Mouse (Mus musculus) liver, embryonic 16.5 days (tissue): Measurements from ENCODE around the gene Ank2. TPM values are rescaled to one million over a fixed set of nuclear protein-coding genes. Genes with fewer than 3 reads are reported as not detected.

Experiments used
- ATAC-seq: fragments of 200-750 bp; cut with Nextera tagmentation; 2 replicates; pipeline ENCODE4 v1.8.0; 2017; ENCODE audit warnings: low read depth, mild to moderate bottlenecking, moderate number of reproducible peaks, moderate library complexity
- H3K27ac ChIP-seq: fragments of 300-500 bp; sonication (generic); 2 replicates; pipeline ENCODE4 v1.5.1; 2014; ENCODE audit warnings: mild to moderate bottlenecking, low read length
- H3K27me3 ChIP-seq: fragments of 300-500 bp; sonication (generic); 2 replicates; pipeline ENCODE4 v1.6.1; 2014; ENCODE audit warnings: low read depth, low read length, mixed read lengths; ENCODE audit not compliant: control insufficient read depth, insufficient read depth
- H3K36me3 ChIP-seq: fragments of 300-500 bp; sonication (generic); 2 replicates; pipeline ENCODE4 v1.6.1; 2014; ENCODE audit warnings: mild to moderate bottlenecking; ENCODE audit not compliant: control insufficient read depth, insufficient read depth
- H3K4me1 ChIP-seq: fragments of 300-500 bp; sonication (generic); 2 replicates; pipeline ENCODE4 v1.6.1; 2014; ENCODE audit warnings: low read depth, low read length, mixed read lengths; ENCODE audit not compliant: control insufficient read depth
- H3K4me2 ChIP-seq: fragments of 300-500 bp; sonication (generic); 2 replicates; pipeline ENCODE4 v1.6.1; 2014; ENCODE audit warnings: low read depth, low read length, mixed read lengths
- H3K4me3 ChIP-seq: fragments of 300-500 bp; sonication (generic); 2 replicates; pipeline ENCODE4 v1.5.1; 2014; ENCODE audit warnings: low read depth, mild to moderate bottlenecking, low read length
- H3K9ac ChIP-seq: fragments of 300-500 bp; sonication (generic); 2 replicates; pipeline ENCODE4 v1.6.1; 2014; ENCODE audit warnings: low read depth, low read length
- H3K9me3 ChIP-seq: fragments of 300-500 bp; sonication (generic); replicated peaks from 2 replicates; pipeline ENCODE4 v1.6.1; 2016; ENCODE audit warnings: low read length; ENCODE audit not compliant: control insufficient read depth
- WGBS: fragments of 180-500 bp; shearing (Covaris S2); extraction: QIAGEN DNeasy Blood & Tissue Kit; methylation state at CpG from one replicate; pipeline ENCODE4 v1.1.7; 2014; ENCODE audit not compliant: insufficient replicate concordance; 5-methylcytosine and 5-hydroxymethylcytosine counted together
- polyA plus RNA-seq: library from polyadenylated mRNA; unstranded; fragments of >200 nt; fragmentation: Nextera tagmentation; extraction: Ambion mirVana; gene quantifications from 2 replicates; pipeline ENCODE4 v1.2.1, GENCODE M21; 2015

Ank2 gene
- polyA plus RNA-seq, 1 experiment from 2014 or later = 10.4 TPM

GRCm38 (mm10) chr3:127362611-127363393 is 136.3 kb downstream of the Ank2 start:
- H3K4me3 ChIP-seq = no peak overlapping the region
- H3K36me3 ChIP-seq = no peaks in the 10 kb centered on the region
- 66% methylated on average over 9 of the region's 9 CpGs for WGBS
- H3K9me3 ChIP-seq = no peaks in the 10 kb centered on the region
- no peaks in the 10 kb centered on the region for H3K27me3 ChIP-seq
- H3K4me1 ChIP-seq = no peaks in the 10 kb centered on the region
- no peak overlapping the region for H3K27ac ChIP-seq
- H3K4me2 ChIP-seq = no peak overlapping the region
- no peak for ATAC-seq
- no peak overlapping the region for H3K9ac ChIP-seq

GRCm38 (mm10) chr3:127361846-127362245 is 137.3 kb downstream of the Ank2 start:
- no peak for ATAC-seq
- Histone ChIP-seq H3K4me2 (no peak overlapping the region), H3K9me3 (no peaks in the 10 kb centered on the region), H3K9ac (no peak overlapping the region), H3K4me1 (no peaks in the 10 kb centered on the region), H3K27ac (no peak overlapping the region), H3K36me3 (no peaks in the 10 kb centered on the region), H3K27me3 (no peaks in the 10 kb centered on the region), H3K4me3 (no peak overlapping the region)
- 61% methylated on average over 8 of the region's 8 CpGs for WGBS

GRCm38 (mm10) chr3:127361384-127361783 is 137.8 kb downstream of the Ank2 start:
- Histone ChIP-seq H3K27ac (no peak overlapping the region), H3K36me3 (no peaks in the 10 kb centered on the region), H3K27me3 (no peaks in the 10 kb centered on the region), H3K9me3 (no peaks in the 10 kb centered on the region), H3K4me2 (no peak overlapping the region), H3K4me1 (no peaks in the 10 kb centered on the region), H3K4me3 (no peak overlapping the region), H3K9ac (no peak overlapping the region)
- 58% methylated on average over 5 of the region's 5 CpGs for WGBS
- ATAC-seq = no peak

GRCm38 (mm10) chr3:127355252-127355651 is 143.9 kb downstream of the Ank2 start:
- Histone ChIP-seq H3K27ac (no peak overlapping the region), H3K36me3 (no peaks in the 10 kb centered on the region), H3K9ac (no peak overlapping the region), H3K27me3 (no peaks in the 10 kb centered on the region), H3K4me3 (no peak overlapping the region), H3K9me3 (no peaks in the 10 kb centered on the region), H3K4me1 (no peaks in the 10 kb centered on the region), H3K4me2 (no peak overlapping the region)
- ATAC-seq = peak; percentile 55
- 15% methylated on average over 5 of the region's 5 CpGs for WGBS

GRCm38 (mm10) chr3:127350602-127351362 is 148.4 kb downstream of the Ank2 start:
- no peaks in the 10 kb centered on the region for H3K9me3 ChIP-seq
- WGBS = 72% methylated on average over 9 of the region's 9 CpGs
- H3K36me3 ChIP-seq = no peaks in the 10 kb centered on the region

GRCm38 (mm10) chr3:127348926-127349325 is 150.2 kb downstream of the Ank2 start:
- no peak for ATAC-seq
- H3K4me1 ChIP-seq = no peaks in the 10 kb centered on the region
- 54% methylated on average over 7 of the region's 7 CpGs for WGBS
- H3K27me3 ChIP-seq = no peaks in the 10 kb centered on the region
- no peak overlapping the region for H3K4me3 ChIP-seq
- no peak overlapping the region for H3K27ac ChIP-seq
- no peaks in the 10 kb centered on the region for H3K36me3 ChIP-seq
- H3K9ac ChIP-seq = no peak overlapping the region
- H3K4me2 ChIP-seq = no peak overlapping the region
- H3K9me3 ChIP-seq = no peaks in the 10 kb centered on the region

More at GRCm38 (mm10) chr3:127350602-127351362, 148.4 kb downstream of the Ank2 start:
- Histone ChIP-seq H3K4me1 (no peaks in the 10 kb centered on the region), H3K4me2 (no peak overlapping the region), H3K27me3 (no peaks in the 10 kb centered on the region), H3K4me3 (no peak overlapping the region), H3K27ac (no peak overlapping the region), H3K9ac (no peak overlapping the region)
- no peak for ATAC-seq

- Histone ChIP-seq H3K4me3 (no peak overlapping the region), H3K36me3 (no peaks in the 10 kb centered on the region), H3K4me1 (no peaks in the 10 kb centered on the region), H3K27ac (no peak overlapping the region), H3K4me2 (no peak overlapping the region), H3K27me3 (no peaks in the 10 kb centered on the region), H3K9me3 (no peaks in the 10 kb centered on the region), H3K9ac (no peak overlapping the region)
- 68% methylated on average over 8 of the region's 8 CpGs for WGBS
- no peak for ATAC-seq
These were observed 153.2 kb downstream of the Ank2 start for GRCm38 (mm10) chr3:127345860-127346459.

GRCm38 (mm10) chr3:127341300-127341699 is 157.8 kb downstream of the Ank2 start:
- H3K9me3 ChIP-seq = no peaks in the 10 kb centered on the region
- no peak overlapping the region for H3K27ac ChIP-seq
- no peaks in the 10 kb centered on the region for H3K36me3 ChIP-seq
- WGBS = 58% methylated on average over 2 of the region's 2 CpGs
- H3K9ac ChIP-seq = no peak overlapping the region
- no peak overlapping the region for H3K4me3 ChIP-seq
- H3K4me1 ChIP-seq = no peaks in the 10 kb centered on the region
- H3K4me2 ChIP-seq = no peak overlapping the region
- no peaks in the 10 kb centered on the region for H3K27me3 ChIP-seq
- no peak for ATAC-seq

- WGBS = 72% methylated on average over 6 of the region's 6 CpGs
These were observed 164.3 kb downstream of the Ank2 start for GRCm38 (mm10) chr3:127334876-127335275.

More at GRCm38 (mm10) chr3:127334876-127335275, 164.3 kb downstream of the Ank2 start:
- Histone ChIP-seq H3K9ac (no peak overlapping the region), H3K36me3 (no peaks in the 10 kb centered on the region), H3K4me3 (no peak overlapping the region), H3K4me2 (no peak overlapping the region), H3K4me1 (no peaks in the 10 kb centered on the region), H3K27me3 (no peaks in the 10 kb centered on the region), H3K9me3 (no peaks in the 10 kb centered on the region), H3K27ac (no peak overlapping the region)
- no peak for ATAC-seq
